Mouse (Mus musculus) 3T3-L1 (cell line): Measurements from ENCODE around the gene Tas2r144.

ENCODE experiments used
- DNase-seq: peaks from one replicate; pipeline ENCODE4 v3.0.0-alpha.2; 2015; ENCODE audit warnings: low read depth, low spot score

Tas2r144 gene

GRCm38 (mm10) chr6:42215028-42215427, at the start of gene Tas2r144:
TSS of gene Tas2r144 (plus strand) at chr6:42215328.
- DNase-seq: no peak

GRCm38 (mm10) chr6:42182462-42182861, 32.7 kb upstream of the Tas2r144 start:
- no peak for DNase-seq

GRCm38 (mm10) chr6:42186230-42186629, 28.9 kb upstream of the Tas2r144 start:
- peak; percentile 38 for DNase-seq

GRCm38 (mm10) chr6:42197710-42198109, 17.4 kb upstream of the Tas2r144 start:
- peak; percentile 69 for DNase-seq

DNA sequence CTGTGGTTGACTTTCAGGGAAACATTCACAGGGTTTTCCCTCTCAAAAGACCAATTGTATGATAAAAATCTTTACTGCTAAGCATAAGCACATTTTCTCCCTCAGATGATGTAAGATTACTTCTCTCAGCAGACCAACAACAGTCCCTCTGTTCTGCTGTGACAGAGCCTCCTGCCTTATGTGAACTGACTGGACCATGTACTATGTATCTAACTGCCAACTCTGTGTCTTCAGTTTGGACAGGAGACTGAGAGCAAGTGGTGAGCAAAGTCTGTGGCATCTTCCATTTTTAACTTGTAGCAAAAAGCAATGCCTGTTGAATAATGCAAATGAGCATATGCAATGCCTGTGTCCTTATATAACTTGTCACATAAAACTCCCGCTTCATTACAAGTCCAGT, 15.6 kb upstream of the Tas2r144 start:
- DNase-seq: peak; percentile 5

DNA sequence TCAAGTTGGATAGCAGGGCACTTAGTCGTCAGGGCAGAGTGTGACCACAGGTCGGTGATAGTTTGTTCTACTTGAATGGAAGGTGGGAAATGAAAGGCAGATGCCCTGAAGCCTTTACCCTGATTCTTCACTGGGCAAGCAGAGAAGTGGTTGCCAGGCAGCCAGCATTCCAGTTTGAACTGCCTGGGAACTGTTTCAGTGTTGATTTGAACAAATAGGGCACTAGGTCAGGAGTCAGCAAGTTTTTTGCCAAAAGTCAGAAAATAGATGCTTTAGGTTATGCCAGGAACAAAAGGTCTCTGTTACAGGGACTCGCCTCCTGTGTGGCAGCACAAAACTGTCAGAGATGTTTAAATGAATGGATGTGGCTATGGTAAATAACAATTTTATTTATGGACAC, 7.2 kb downstream of the Tas2r144 start:
- DNase-seq: peak; percentile 14

DNA sequence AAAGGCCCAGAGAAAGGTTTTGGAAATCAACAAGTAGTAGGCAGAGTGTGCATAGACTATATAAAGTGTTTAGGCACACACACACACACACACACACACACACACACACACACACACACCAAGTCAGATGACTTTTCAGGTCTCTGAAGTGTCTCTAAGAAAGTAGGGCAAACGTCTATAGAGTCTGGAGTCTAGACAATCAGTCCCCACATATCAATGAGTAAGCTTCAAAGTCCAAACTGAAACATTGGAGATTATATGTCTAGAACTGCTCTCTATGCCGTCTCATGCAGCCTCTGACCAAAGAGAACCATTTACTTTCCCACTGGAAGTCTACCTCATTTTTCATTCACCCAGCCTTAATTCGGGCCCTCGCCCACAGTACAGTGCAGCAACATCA, 9.9 kb downstream of the Tas2r144 start:
- DNase-seq: no peak

DNA sequence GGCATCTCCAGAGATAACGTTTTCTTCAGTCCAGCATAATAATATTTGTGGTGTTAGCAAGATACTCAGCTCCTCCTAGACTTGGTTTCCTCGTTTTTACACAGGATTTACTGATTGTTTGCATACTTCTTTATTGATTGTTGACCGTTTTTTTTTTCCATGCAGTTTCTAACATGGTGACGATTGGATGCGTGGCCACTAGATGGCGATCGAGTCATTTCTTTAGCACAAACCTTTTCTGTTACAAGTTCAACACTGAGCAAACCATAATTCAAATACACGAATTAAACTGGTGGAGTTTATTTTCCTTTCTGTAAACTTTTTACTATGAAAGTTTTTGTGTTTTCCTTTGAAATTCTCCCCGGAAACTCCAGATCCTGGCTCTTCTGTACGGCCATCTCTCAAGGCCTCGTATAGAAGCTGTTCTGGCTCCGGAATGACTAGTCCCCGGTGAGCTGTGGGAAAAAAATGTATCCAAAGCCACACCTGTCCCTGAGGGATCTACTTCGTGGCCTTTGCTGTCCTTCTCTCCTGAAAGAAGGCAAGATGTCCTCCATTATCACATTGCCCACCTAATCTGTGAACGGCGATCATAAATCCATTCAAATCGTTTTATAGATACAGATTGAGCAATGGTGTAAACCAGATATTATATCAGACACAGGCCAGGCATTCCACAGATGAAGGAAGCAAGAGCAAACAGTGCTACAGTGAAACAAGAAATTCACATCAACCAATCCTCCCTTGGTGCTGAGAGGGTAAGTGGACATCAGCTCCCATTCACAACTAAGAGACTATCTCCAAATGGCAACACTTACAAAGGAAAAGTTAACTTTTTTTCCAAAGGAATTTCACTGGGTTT, 12.3 kb downstream of the Tas2r144 start:
- DNase-seq: peak; percentile 92

DNA sequence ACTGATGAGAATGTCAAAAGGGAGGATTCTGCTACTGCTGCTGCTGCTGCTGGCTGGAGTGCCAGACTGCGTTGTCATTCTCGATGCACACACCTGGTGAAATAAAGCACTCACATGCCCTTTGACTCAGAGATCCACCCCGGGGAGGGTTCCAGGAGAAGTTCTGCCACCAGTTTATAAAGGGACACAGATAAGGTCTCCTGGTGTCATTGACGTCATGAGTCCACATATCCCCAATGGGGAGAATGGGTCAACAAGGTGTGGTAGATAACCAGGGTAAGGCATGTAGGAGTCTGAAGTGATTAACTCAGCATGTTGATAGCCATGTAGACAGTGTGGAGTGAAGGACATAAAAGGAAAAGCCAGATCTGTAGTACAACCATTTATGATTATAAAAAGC, 14.5 kb downstream of the Tas2r144 start:
- DNase-seq: no peak

DNA sequence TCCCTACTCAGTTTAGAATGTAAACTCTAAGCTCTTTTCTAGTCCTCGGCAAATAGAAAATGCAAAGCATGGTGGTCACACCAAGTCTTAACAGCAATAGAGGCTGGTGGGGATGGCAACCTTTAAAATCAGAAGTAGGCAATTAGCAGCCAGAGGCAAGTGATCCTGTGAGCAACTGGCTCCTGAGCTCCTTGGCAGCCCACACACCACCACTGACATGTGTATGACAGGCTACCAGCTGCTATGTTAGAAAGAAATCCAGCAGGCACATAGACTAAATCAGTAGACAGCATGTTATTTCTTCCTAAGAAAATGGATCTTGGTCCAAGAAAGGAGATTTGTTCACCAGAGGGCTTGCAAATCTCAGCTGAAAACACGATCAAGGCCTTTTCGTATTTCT, 16.1 kb downstream of the Tas2r144 start:
- no peak for DNase-seq

- no peak for DNase-seq
Measured at GRCm38 (mm10) chr6:42237276-42237805, 22.2 kb downstream of the Tas2r144 start.

GRCm38 (mm10) chr6:42241311-42242045, 26.4 kb downstream of the Tas2r144 start:
- peak; percentile 95 for DNase-seq

DNA sequence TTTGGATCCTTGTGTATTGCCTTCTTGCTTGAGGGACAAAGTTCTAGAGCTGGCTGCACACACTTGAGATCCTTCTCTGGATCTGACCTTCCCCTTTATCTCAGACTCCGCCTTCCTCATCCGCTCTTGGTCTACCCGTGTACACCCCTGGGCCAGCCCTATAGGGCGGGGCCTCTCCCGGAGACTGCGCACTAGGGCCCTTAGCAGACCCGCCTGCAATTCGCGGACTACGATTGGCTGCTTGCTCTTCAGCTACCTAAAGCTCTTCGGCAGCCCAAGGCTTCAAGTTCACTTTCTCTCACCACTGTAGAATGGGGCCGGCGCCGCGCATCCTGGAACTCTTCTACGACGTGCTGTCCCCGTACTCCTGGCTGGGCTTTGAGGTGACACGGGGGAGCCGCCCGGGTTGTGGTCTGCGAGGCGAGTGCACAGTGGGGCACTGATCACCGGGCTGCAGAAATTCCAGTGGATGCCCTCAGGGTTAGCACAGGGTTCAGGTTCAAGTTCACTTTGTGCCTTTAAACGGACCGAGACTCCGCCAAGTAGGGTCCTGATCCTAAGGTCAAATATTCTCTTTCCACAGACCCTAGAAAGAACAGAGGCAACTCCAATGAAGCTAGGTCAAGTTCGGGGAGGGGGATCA, 30.7 kb downstream of the Tas2r144 start, which contains the start of gene Gstk1:
Gene Gstk1 (plus strand): TSS at position 225 of the 643 bp plus-strand sequence.
- DNase-seq: no peak

- DNase-seq: no peak
Measured at GRCm38 (mm10) chr6:42247173-42247572, 32.0 kb downstream of the Tas2r144 start.

GRCm38 (mm10) chr6:42247981-42248380, 32.9 kb downstream of the Tas2r144 start:
- DNase-seq: no peak

- DNase-seq: no peak
Measured at GRCm38 (mm10) chr6:42251791-42252190, 36.7 kb downstream of the Tas2r144 start.

DNA sequence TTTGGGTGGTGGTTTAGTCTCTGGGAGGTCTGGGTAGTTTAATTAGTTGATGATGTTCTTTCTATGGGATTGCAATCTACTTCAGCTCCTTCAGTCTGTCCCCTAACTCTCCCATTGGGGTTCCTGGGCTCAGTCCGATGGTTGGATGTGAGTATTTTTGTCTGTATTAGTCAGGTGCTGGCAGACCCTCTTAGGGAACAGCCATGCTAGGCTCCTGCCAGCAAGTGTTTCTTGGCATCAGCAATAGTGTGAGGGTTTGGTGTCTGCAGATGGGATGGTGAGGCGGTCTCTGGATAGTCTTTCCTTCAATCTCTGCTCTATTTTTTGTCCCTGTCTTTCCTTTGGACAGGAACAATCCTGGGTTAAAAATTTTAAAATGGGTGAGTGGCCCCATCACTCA, 38.0 kb downstream of the Tas2r144 start:
- DNase-seq: no peak

- DNase-seq: peak; percentile 81
Measured at GRCm38 (mm10) chr6:42257303-42257863, 42.3 kb downstream of the Tas2r144 start.

DNA sequence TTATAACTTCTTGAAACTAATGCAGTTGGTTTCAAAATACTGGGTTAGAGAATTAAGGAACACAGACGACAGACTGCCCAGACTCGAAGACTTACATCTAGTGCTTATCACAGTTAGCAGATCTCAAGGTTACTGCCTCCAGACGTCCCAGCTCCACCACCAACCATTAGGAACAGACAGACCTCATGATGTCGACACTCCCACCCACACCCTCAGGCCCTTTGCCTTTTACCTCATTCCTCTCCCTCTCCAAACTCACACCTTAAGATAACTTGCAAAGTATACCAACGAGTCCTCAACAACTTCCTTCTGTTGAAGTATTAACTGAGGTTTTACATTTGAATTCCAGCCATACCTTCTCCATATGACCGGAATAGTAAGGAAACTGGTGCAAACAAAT, 45.3 kb downstream of the Tas2r144 start:
- no peak for DNase-seq

DNA sequence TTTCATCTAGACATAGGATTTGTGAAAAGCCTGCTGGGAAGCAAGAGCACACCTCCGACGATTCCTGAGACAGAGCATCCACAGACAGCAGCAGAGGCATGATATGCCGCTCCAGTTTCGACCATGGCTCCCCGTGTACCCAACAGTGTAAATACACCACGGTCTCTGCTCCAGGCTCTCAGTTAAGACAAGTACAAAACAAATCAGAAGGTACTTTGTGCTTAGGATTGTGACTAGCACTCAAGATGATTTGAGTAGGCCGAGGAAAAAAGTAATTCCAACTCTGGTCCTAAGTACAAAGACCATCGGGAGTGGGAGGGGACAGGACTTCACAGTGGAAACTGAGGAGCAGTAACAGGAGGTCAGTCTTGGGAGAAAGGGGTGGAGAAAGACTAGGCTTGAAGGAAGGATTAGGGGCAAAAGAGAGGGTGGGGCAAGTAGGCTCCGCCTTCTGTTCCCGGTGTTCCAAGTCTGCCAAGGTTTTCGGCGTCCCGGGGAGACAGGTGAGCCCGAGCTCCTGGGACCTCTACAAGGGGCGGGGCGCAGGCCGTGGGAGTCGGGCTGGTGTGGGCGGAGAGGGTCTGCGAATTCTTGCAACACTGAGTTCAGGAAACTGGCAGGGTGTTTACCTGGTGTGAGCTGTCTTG, 46.5 kb downstream of the Tas2r144 start, which contains the start of gene Tmem139:
Gene Tmem139 (plus strand): TSS at position 447 of the 647 bp plus-strand sequence.
- no peak for DNase-seq
